Mouse (Mus musculus): ENCODE measurements around the gene Tmem212.

DNA sequence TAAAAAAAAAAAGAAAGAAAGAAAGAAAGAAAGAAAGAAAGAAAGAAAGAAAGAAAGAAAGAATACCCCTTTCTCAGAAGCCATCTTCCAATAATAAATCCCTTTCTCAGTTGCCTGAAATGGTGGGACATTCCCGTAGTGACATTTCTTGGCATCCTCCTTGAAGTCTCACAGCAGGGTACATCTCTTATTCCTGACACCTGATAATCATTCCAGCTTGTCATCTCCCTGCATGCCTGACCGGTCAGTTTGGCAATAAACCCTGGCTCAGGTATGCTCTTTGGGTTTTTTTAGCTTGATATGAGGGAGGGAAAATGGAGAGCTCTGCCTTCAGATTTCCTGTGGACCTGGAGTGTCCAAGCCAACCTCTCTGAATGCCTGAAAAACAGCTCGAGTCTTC lies 59.9 kb downstream of the Tmem212 start:
- TF ChIP-seq MAFK (IDR thresholded peaks at IDR 0.05; ENCODE audit: insufficient read depth, low read depth, low read length) (no peak), HCFC1 (IDR thresholded peaks at IDR 0.05; ENCODE audit: borderline replicate concordance, insufficient read depth, low read length) (no peak), CHD2 (IDR thresholded peaks at IDR 0.05; ENCODE audit: low read depth, low read length) (no peak), ZC3H11A (IDR thresholded peaks at IDR 0.05; ENCODE audit: borderline replicate concordance, low read depth, low read length) (no peak)
